Mouse (Mus musculus): Measurements from ENCODE around the gene Crispld2.

Gene Crispld2

DNA sequence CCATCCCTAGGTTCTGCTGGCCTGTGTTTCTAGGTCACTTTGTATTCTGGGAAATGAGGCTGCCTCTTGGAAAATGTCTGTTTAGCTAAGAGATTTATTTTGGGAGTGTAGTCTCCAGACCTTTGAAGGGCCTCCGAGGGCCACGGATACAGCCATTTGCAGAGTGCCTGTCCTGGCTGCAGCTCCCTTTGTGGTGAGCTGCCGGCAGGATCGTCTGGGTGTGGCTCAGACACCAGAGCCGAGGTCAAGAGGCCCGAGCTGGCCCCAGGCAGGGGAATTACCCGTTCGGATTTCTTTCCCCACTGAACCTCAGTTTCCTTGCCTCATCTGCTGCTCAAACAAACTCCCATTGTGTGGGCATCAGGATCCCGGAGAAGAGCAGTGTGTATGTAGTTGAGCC, 43.9 kb downstream of the Crispld2 start:
- CTCF ChIA-PET, result no interaction called here

DNA sequence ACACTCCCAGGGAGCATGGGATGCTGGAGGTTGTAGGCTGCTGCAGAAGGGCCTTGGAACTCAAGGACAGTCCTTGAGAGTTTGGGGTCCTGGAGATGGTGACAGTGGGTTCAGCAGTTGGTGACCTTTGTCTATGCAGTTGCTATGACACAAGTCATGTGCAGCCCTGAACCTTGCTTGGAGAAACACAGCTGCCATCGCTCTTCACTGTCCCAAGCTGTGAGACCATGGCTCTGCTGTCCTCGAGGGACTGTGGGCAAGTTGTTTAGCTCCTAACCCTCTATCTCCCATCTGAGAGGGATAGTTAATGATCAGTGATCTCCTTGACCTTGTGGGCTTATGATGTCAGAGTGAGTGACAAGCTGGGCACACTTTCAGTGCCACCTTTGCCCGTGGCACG, 44.3 kb downstream of the Crispld2 start:
- CTCF ChIA-PET, result no interaction called here

DNA sequence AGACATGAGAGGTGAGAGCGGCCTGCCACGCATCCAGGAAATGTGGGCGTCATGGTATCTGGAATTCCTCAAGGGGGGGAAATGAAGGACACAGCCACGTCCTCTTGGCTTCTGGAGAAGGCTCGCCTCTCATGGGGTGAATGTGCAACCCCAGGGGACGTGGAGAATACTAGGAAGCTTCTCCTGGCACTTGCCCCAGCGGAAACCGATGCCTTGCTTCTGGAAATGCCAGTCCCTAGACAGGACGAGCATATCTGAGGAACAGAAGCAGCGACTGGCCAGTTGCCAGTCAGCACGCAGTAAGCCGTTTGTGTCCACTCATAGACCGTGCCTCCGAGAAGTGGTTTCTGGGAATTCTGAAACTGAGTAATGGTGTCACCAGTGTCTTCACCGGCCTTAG, 45.0 kb downstream of the Crispld2 start:
- CTCF ChIA-PET, result no interaction called here

DNA sequence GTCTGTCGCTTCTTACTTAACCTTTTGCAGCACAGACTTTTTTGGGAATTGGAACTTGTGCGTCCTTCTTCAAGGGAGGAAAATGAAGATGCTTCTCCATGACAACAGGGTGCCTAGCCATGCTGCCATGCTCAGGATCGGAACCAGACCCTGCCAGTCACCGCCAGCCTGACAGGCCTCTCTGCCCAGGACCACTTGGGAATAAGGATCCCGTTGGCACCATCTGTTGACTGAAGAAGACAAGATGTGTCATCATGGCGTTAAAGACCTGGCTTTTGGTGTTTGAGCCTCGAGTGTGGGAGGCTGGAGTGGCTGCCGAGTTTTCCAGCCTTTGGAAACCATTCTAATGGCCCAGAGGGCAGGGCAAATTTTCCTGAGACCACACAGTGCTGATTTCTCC, 45.4 kb downstream of the Crispld2 start:
- CTCF ChIA-PET, result no interaction called here

DNA sequence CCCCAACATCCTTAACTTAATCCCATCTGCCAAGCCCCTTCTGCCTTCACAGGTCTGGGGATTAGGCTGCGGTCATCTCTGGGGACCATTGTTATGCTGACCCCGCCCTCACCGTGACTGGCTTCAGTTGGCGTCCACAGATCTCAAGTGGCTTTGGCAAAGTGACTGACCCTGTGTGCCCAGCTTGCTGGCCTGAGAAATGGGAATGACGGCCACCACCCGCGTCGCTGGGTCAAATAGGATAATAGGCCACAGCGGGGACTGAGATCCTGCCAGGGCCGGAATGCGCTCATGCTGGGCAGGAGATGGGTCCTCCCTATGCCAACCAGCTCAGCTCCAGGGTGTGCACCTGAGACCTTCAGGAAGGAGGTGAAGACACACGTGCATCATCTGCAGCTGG, 46.5 kb downstream of the Crispld2 start:
- CTCF ChIA-PET, result no interaction called here

DNA sequence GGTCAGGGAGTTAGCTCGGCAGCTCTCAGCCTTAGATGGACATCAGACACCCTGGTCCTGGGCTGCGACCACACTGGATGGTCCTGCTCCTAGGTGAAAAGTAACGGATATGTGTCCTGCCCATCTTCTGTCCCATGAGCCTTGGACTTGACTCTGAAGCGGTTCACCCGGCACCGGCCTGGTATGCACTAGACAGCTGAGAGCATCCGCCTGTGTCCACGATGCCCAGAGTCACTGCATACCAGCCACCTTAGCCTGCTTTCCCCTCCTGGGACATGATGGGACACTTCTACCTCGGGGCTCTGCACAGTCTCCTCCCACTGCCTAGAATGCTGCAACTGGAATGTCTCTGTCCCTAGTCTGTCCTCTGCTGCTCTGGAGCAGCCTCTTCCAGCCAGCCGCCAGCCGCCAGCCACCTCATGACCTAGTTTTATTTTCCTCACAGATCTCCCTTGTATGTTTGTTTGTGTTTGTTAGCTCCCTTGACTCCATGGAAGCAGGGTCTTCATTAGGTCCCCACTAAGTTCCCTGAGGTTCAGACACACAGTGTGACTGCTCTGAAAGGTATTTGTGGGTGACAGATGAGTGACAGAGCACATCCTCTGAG, 47.2 kb downstream of the Crispld2 start:
- CTCF ChIA-PET, result interaction anchor here (0.6 kb wide), 1 partner anchor 22 kb away, joined by 3 read pairs; no protein-coding TSS in a partner anchor

DNA sequence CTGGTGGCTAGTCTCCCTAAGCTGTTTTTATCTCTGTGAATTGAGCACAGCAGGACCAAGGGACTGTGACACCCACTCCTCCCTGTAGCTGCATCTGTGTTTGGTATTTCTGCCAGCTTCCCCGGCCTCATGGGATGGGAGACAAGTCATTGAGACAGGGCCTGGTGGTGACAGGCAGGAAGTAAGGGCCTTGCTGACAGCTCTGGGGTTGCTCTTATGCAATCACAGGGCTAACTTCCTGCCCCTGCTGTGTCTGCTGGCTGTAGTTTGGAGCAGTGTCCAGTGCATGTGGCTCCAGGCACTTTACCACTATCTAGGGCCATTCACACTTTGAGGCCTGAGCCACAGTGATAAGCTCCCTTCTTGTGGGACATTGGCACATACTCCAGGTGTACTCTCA, 48.6 kb downstream of the Crispld2 start:
- CTCF ChIA-PET, result no interaction called here

DNA sequence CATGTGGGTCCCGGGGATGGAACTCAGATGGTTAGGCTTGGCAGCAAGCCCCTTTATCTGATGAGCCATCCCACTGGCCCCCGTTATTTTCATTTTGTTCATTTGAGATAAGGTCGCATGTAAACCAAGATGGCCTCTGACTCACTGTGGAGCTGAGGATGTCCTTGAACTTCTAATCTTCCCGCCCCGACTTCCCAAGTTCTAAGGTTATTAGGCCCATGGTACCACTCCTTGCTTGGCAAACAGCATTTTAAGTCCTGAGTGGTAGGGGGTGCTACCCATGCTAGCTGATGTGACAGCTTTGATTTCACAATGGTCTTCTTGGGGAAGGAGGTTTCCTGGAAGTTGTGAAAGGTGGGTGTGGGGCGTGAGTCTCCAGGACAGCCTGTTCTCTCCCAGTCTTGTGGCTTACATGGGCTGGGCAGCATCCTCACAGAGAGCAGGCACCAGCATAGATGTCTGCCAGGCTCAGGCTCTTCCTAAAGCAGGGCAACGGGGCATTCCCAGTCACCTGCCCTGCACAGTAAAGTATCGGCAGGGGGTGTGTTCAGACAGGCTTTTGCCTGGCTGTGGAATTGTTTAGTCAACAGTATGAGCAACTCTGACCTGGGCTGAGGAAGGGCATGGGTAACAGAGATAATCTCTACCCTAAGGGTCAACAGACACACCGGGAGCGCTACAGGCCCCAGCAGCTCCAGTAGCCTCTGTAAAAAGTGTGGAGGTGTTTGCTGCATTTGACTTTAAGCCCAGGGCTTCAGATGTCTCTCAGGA, 50.5 kb downstream of the Crispld2 start:
- CTCF ChIA-PET, result no interaction called here

DNA sequence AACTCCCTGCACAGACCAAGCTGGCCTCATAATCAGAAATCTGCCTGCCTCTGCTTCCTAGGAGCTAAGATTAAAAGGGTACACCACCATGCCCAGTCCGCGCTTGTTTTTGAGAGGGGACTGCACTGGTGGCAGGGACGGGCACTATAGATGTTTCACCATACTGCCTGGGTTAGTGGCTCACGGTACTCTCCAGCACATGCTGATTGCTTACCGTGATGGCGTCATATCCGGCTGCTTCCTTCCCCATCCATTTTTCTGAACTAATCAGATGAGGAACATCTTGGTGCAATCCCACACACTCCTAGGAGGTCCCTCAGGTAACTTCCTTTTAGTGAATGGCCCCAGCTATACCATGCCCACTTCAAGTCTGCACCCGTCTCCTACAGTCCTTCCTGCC, 52.7 kb downstream of the Crispld2 start:
- CTCF ChIA-PET, result no interaction called here

DNA sequence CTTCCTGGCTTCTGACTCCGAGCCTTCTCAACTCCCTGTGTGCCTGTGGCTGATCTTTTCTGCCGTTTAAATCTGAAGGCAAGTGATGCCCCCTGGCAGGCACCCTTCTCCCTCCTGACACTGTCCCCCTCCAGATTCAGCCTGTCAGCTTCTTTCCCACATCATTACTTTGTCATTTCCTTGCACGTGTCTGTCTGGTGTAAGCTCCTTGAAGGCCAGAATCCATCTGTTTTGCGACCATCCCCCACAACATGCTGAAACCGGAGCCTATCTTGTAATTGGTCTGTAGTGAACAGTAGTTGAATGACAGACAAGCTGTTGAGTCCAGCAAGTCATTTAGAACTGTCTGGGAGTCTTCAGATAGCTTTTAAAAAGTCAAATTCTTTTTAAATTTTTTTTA, 53.2 kb downstream of the Crispld2 start:
- CTCF ChIA-PET, result no interaction called here

DNA sequence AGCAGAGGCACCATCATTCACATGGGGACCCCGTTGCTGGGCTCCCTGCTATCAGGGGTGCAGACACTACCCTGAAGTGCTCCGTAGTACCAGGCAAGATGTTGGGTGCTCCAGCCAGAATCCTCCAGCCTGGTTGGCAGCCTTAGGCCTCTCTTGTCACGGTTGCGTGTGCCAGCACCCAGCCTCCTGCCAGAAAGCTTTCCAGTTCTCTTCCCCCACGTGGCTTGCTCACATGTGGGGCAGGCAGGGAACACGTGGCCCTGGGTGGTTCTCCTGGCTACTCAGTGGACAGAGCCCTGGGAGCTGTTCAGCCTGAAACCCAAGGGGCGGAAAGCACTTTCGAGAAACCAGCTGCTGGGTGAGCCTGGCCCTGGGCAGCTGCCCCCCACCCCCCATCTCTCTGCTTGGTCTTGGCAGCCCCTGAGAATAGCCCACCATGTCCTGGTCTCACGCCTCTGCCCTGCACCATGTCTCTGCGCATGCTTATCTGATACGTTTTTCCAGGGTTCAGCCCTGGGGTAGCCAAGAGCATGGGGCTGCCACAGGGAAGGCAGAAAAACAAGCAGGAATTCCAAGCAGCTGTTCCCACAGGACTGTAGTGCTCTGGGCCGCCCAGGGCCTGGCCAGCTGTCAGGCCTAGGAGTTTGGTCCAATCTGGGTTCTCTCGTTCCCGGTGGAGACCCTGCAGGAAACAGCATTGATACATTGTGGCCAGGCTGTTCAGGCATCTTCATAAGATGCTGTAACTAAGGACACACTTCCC, 54.2 kb downstream of the Crispld2 start:
- CTCF ChIA-PET, result no interaction called here

DNA sequence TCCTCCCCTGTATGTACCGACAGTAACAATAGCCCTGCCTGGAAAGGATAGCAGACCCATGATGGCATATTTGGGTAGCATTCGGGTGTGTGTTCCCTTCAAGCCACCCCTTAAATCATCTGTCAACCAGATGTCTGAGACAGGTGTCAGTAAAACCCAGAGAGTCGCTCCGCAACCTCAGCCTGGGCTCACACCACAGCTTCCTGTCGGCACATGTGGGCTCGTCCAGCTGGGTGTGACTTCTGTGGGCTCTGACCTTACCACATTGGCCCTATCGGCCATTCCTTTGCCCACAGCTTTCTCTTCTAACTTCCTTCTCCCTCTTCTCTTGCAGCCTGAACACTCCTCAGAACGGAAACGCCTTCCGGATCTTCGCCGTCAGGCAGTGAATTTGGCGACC, 57.7 kb downstream of the Crispld2 start:
- CTCF ChIA-PET, result no interaction called here

DNA sequence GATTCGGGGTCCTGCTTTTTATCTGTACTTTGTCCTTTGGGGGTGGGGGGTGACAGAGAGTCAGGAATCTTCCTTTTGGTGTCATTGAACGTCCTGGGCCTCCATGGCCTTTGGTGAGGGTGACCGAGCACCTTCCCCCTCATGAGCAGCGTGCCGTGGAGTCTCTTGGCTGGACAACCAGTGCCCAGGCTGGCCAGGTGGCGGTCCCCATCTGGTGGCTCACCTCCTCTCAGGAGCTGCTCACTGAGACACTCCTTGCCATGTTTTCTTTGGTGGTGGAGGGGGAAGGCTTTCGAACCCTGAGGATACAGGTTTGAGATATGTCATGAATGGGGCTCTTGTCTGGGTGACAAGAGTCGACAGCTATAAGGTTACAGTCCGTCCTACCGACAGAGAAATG, 58.1 kb downstream of the Crispld2 start:
- CTCF ChIA-PET, result no interaction called here

DNA sequence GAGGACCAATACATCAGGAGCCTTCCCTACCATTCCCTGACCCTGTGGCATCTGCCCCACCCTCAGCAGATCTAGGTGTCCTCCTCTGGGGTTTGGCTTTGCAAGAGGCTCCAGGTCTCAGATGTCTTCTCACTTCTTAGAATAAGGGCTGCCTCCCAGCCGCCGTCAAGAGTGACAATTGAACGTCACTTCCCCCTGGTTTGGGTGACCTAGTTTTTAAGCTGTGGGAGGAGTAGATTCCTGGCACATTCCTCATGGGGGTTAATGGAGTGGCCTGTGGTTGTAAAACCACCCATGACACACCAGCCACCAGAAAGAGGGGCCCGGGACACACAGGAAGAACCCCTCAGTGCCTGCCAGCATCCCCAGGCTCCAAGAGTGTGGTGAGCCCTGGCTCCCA, 58.8 kb downstream of the Crispld2 start:
- CTCF ChIA-PET, result no interaction called here

DNA sequence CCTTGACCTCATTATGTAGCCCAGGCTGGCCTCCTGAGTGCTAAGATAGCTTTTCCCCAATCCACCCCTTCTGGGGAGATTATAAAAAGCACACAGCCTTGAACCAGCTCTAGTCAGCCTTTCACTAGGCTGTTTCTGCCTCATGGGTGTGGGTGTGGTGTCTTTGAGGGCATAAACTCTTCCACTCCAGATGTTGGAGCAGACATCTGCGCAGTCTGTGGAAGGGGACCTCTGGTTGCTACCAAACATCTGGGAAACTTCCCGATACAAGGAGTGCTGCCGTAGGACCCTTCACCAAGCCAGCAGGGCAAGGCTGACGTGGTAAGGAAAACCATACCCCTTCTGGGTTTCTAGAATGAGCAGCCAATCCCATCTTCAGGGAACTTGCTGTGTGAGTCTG, 59.7 kb downstream of the Crispld2 start:
- CTCF ChIA-PET, result no interaction called here

DNA sequence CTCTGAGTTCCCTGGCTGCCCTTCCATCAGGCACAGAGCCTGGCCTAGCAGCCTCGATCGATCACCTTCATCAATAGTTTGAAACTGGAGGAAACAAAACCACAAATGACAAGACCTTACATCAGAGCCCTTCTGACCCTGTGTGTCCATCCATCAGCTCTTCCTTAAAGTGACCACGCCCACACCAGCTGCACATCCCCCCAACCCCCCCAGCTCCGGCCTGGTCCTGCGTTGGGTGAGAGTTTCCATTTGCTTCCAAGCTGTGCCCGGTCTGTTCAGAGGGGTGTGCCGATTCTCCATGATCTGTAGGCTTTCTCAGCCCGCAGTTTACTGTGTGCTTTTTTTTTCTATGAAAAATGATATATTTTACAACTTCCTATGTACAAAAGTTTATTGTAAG, 60.1 kb downstream of the Crispld2 start:
- CTCF ChIA-PET, result no interaction called here

DNA sequence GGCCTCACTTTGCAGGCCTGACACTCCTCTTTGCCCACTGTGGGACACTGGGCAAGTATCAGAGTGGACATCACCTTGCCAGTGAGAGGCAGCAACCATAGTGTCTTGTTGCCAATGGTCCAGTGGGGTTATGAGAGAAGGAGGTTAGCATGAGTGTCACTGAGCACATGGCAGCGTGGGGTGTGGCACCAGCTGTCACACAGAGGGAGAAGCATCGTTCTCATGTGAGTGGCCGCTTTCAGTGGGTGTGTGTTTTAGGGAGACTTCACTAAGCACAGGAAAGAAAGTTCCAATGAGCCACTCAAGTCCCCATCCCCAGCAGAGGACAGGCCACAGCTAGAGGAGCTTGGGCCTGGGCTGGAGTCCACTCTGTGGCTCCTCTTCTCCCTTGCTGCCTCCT, 62.6 kb downstream of the Crispld2 start:
- CTCF ChIA-PET, result interaction anchor here (0.5 kb wide), 1 partner anchor 132 kb away, joined by 12 read pairs; no protein-coding TSS in a partner anchor

DNA sequence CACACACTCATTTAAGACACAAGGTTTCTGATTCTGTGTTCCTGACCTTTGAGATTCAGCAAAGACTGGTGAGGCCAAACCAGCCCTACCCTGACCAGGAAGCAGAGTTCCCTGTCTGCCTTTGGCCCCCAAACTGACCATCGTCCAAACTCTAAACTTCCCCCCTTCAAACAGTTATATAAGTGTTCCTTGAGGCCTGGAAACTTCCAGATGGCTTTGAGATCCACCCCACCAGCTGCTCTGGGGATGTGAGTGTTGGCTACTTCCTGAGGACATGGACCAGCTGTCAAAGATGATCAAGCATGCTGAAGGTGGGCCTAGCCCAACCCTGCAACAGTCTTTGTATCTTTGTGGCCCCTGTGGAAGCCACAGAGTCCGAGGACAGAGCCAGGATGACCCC, 64.8 kb downstream of the Crispld2 start:
- CTCF ChIA-PET, result no interaction called here

DNA sequence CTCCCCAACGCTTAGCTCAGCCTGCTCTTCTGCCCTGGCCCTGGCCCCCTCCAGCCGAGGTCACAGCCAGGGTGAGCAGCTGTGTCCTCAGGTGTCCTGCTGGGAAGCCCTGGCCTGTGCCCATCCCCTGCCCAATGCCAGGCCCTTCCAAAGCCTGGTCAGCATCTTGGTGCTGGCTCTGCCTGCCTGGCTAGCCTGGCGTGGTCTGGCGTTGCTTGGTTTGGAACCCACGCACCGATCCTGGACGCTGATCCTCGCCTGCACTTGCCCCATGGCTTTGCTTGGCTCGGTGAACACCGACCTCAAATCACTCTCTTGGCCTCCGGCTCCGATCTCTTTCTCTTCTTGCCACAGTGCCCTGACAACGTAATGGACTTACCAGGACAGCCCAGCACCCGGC, 70.5 kb downstream of the Crispld2 start:
- CTCF ChIA-PET, result no interaction called here

DNA sequence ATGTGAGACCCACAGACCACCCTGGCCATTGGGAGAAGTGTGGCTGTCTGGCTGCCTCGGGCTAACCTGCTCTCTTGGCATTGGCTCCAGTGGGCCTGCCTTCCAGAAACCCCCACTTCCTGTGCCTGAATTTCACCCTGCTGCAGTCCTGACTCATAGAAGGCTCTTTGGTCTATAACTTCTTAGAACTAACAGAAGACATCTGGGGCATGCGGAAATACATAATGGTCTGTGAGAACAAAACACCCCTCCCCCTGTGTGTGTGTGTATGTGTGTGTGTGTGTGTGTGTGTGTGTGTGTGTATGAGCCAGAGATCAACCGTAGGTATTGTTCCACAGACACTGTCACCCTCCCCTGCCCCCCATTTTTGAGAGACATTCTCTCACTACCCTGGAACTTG, 71.1 kb downstream of the Crispld2 start:
- CTCF ChIA-PET, result no interaction called here

DNA sequence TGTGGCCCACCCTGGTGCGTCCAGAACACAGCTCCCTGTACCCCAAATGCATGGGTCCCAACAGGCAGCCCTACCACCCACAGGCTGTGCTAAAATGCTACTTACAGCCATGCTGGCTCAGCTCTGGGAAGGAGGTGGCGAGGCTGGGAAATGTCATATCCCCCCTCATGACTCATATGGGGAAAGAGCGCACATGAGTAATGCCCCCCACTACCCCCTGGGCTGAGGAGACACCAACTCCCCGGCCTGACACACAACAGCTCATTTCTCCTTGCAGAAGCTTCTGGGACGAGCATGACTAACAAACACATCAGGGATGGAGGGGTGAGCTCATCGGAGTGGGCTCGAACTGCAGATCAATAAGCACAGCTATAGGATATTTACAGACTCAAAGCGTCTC, 73.4 kb downstream of the Crispld2 start:
- CTCF ChIA-PET, result no interaction called here

DNA sequence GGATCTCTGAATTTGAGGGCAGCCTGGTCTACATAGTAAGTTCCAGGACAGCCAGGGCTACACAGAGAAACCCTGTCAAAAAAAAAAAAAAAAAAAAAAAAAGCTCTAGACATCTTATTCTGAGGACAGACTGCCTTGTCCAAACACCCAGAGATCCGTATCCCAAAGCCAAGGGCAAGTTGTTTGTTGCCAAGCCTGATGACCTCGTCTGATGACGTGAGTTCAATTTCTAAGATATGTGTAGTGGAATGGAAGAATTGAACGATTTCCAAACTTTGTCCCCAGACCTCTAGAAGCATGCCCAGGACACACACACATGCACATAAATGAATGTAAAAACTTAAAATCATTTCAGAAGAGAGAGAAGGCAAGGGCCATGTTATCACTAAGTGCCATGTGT, 74.0 kb downstream of the Crispld2 start:
- CTCF ChIA-PET, result no interaction called here

DNA sequence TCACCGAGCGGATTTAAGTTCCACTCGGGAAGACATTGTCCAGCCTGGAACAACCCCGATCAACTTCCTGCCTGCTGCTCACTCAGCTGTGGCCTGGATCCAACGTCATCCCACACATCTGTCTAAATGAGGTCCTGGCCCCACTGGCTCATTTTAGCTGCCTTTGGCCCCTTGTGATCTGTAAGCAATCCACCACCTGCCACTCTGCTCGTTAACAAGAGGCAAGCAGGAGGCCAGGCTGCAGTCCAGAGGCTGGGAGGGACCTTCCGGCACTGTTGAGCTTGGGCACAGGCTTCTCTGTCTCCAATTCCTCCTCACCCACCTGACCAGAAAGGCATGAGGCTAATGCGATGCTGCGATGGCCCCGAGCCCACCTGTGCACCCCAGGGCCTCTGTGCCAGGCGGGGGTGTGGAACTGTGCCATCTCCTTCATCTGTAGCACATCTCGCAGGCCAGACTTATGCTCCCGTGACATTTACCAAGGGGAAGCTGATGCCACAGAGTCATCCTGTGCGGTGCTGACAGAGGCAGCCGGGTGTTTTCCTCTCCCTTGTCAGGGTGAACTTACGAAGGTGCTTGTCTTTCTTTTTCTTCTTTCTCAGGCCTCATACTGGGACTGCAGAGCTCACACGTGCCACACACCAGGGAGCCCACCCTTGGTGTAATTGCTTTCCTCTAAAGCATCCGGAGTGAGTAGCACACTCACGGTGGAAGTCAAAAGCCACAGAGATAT, 75.9 kb downstream of the Crispld2 start:
- CTCF ChIA-PET, result no interaction called here

Measured in spleen, embryonic (tissue).